Mouse (Mus musculus): ENCODE results near the gene Fgfr2.

Fgfr2 gene

DNA sequence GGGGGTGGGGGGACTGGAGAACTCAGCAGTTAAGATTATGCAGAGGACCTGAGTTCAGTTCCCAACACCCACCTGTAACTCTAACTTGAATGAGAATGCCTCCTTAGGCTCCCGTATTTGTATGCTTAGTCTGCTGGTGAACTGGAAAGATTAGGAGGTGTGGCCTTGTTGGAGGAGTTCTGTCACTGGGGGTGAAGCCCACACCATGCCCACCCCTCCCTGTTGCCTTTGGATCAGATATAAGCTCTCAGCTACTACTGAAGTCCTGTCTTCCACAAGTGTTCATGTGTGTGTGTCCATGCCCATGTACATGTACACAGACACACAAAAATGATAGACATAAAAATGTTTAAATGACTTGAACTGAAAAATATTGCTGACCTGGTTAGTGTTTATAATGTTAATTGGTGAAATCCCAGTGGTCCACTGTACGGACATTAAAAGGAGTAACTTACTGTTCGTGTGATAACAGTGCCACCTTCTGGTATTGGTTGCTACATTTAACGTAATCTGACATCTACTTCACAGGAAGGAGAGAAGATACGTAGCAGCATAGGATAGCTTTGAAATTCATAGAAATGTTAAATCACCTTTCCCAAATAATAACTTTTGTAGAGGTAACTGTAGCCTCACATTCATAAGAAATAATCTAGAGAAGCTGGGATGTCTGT lies 2208.3 kb downstream of the Fgfr2 start:
- DNase-seq (ENCODE audit: low read depth, low spot score): peak; percentile 77

DNA sequence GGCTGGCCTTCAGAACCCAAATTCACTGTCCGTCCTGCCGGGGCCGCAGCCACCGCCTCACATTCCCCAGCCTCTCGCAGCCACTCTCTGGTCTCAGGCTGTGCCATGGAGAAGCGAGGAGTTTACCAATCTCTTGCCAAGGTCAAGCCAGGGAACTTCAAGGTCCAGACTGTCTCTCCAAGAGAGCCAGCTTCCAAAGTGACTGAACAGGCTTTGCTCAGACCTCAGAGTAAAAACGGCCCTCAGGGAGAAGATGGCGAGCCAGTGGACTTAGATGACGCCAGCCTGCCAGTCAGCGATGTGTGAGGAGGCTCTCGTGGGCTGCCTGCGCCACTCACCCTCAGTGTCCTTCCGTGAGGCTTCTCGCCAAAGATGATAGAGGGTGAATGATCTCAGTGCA lies 2212.3 kb downstream of the Fgfr2 start:
- no peak for DNase-seq (ENCODE audit: low read depth, low spot score)

DNA sequence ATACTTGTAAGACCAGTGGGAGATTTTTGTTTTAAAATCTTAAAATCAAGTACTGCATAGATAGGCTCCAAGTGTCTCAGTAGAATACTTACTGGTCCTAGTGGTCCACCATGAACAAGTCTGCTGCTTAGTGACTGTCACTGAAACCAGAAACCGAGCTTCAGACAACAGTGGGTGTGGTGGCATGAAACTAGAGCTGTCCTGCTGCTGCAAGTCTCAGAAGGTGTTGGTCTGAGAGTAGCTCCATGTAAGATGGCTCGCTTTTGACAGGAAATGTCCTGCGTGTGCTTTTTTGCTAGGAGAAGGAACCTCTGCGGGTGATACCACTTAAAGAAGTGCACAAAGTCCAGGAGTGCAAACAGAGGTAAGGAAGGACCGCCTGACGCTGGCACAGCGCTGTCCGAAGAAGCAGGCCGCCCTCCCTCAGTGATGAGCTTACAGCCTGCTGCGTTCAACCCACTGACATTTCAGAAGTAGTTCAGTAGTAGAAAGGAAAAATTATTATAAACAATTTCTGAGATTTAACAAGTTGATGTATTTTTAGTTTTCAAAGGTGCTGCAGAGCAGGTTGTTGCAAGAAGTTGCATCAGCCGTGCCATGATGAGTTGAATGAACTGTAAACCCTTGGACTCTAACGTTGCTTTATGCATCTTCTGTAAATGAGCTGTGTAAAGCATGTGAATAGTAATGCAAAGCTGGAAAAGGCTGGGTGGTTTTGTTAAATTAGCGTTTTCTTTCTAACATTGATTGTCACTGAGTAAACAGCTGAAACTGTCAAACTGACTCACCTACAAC lies 2218.4 kb downstream of the Fgfr2 start:
- no peak for DNase-seq (ENCODE audit: low read depth, low spot score)

DNA sequence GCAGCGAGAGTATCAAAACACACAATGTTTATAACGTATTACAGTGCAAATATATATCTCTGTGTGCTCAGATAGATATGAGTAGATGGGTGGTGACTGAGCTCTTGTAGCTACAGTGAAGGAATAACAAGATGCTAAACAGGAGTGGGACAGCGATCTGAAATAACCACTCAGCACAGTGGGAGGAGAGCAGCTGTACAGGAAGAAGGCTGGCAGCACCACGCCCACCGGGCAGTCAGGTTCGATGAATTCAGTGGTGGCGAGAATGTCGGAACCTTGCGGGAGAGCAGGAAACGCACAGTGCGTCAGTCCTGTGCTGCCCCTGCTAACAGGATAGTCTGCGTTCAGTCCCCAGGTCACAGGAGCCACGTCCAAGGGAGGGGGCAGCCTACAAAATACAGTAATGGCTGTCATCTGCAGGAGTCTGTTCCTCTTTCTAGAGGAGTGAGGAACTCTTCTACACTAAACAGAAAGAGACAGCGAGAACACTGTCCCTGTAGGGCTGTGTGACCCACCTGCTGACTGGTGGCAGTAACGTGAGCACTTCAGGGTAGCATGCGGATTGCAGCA lies 2219.6 kb downstream of the Fgfr2 start:
- peak; percentile 52 for DNase-seq (ENCODE audit: low read depth, low spot score)

DNA sequence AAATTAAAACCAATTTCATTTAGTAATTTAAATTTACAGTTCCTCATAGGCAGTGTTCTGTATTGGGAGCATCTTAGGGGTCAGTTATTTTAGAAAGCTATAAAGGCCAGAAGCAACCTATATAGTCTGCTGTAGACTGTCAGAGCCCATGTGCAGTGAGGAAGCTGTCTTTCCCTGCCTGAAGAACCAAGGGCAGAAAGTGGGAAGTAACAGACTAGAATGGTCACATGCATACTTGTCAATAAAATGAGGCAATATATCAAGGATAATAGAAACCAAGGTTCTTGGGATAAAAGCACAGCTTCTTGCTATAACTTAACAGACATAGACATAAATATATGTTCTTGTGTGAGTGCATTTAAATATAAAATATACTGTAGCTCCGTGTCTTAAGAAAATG lies 2220.2 kb downstream of the Fgfr2 start:
- no peak for DNase-seq (ENCODE audit: low read depth, low spot score)

DNA sequence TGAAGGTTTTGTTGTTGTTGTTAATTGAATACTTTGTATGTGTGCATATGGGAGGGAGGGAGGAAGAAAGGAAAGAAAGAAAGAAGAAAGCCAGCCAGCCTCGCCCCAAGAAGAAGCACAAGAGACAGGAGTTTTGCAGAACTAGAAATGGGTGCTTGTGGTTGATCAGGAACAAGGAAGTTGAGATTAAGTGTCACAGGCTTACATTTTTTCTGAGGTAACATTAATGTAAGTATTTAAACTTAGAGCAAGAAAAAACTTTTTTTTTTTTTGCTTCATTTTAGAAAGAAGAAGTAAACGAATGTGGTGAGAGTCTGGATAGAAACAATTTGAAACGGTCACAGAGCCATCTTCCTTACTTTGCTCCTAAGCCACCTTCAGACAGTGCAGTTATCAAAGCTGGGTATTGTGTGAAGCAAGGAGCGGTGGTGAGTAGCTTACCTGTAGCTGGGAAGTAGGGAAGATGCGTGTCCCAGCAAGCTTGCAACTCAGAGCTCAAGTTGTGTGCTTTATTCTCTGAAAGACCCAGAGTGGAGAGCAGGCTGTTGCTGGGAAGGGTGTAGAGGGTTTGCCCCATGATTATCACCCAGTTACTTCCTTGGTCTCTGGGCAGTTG lies 2222.8 kb downstream of the Fgfr2 start:
- DNase-seq (ENCODE audit: low read depth, low spot score): no peak

DNA sequence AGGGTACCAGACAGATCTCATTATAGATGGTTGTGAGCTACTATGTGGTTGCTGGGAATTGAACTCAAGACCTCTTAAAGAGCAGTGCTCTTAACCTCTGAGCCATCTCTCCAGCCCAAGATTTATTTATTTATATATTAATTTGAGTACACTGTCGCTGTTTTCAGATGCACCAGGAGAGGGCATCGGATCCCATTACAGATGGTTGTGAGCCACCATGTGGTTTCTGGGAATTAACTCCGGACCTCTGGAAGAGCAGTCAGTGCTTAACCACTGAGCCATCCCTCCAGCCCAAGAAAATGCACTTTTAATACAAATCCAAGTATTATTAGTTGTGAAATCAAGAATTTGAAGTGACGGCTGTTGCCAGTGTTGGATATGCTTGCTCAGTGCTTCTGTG lies 2224.8 kb downstream of the Fgfr2 start:
- DNase-seq (ENCODE audit: low read depth, low spot score): peak; percentile 14

DNA sequence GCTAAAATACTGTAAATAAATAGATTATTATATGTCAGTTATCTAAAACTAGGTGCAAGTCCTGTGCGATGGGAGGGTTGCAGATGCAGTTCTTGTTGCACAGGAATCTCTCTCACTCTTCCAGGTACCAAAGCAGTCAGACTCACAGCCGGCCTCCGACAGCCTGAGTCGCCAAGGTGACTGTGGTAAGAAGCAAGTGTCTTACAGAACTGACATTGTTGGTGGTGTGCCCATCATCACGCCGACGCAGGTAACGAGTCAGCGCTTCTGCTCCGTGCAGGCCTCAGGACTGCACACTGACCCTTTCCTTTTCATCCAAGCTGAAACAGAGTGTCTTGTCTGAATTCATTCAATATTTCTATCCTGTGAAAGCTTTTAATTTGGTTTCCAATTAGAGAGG lies 2225.9 kb downstream of the Fgfr2 start:
- no peak for DNase-seq (ENCODE audit: low read depth, low spot score)

DNA sequence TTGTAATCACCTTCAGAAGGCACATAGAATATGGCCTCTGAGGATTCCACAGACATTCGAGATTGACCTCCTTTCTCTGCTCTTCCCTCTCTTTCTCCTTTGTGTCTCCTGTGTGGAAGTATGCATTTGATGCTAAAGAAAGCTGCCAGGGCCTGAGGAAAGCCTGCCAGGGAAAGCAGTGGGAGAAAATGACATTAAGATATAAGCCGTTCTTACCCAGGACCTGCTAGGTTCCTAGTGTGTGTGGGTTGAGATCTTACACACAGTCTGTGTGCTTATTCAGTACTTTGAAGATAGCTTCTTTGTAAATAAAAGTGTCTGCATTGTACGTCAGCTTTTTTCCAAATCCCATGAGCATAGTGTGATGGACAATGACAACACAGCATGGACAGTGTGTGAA lies 2227.1 kb downstream of the Fgfr2 start:
- no peak for DNase-seq (ENCODE audit: low read depth, low spot score)

DNA sequence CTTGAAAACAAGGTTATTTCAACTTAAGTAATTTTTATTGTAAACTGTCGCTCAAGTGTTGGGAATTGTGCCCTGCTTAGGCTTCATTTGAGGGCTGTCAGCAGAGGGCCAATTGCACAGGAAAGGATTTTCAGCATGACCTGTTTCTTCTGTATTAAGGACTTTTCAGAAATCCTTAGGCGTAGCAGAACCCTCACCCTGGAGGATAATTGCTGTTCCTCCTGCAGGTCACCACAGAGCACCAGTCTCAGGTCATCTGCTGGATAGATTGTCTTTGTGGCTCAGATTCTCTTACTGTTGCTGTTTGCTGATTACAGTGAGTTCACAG lies 2227.6 kb downstream of the Fgfr2 start:
- no peak for DNase-seq (ENCODE audit: low read depth, low spot score)

DNA sequence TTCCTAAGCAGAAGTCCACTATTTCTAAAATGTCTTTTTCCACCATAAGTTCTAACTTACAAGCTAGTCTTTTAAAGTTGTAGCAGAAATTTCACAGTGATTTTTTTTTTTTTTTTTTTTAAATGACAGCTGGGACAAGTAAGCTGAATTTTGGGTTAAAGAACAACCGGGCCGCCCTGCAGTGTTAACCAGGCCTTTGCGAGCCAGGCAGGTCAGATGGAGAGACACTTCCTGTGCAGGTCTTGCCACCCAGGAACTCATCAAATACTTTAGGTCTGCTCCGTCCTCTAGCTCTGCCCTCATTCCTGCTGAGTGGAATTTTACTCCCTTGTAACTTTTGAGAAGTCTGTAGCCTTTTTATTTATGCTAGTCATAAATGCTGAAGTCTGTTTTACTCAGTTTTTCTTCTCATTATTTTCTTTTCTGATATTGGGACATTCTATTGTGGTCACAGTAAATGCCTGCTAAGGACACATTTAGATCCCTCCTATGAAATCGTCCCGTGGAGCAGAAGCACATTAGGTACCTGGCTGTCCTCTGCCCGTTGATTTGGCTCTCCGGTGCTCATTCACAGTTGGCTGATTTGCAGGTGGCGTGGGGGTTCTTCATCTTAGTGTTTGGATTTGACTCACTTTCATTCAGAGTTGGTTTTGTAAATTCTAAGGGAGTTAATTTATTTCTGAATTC lies 2228.1 kb downstream of the Fgfr2 start:
- DNase-seq (ENCODE audit: low read depth, low spot score): no peak

DNA sequence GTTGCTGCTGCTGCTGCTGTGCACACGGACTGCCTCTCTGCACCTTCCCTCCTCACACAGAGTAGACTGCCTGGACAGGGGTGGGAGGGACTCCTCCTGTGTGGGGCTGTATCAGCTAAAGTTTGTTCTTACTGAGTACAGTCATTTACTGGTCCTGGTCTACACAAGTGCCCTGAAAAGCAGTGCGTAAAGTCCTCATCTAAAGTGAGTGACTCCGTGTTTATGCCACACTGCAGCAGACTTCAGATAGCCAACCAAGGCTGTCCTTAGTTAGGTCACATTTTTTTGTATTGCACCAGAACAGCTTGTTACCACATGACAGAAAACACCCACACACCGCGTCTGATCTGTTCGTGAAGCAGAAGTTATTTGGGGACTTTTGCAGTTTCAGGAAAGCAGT lies 2230.2 kb downstream of the Fgfr2 start:
- DNase-seq (ENCODE audit: low read depth, low spot score): peak; percentile 75

DNA sequence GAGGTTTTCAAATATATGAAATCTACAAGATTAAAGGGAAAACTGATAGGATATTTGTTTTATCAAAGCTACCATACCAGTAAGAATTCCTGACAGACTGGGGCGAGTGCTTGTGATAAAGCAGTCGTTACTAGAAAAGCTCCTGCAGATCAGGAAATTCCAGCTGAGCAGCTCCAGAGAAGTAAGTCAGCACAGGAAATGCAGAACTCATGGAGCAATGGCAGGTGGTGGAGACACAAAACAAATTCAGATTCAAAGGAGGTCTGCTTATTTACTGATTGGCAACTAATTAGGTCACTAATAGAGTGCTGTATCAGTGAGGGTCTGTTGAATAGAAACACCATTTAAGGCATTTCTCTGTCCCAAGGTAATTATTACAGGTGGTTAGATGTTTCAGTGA lies 2232.3 kb downstream of the Fgfr2 start:
- DNase-seq (ENCODE audit: low read depth, low spot score): no peak

DNA sequence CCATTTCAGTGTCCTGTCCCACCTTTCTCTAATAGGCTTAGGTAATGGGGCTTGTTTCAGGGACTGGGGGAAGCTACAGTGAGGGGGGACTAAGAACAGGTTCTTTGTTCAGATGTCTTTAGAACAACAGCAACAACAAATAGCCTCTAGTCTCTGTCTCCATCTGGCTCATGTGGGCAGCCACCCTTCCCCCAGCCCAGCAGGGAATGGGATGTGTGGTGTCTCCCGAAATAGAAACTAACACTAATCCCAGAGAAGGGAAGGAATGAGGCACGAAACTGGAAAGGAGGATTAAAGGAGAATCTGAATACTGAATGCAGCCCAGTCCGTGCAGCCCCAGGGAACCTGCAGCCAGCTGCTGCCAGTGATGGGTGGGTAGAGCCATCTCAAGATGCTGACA lies 2235.2 kb downstream of the Fgfr2 start:
- no peak for DNase-seq (ENCODE audit: low read depth, low spot score)

DNA sequence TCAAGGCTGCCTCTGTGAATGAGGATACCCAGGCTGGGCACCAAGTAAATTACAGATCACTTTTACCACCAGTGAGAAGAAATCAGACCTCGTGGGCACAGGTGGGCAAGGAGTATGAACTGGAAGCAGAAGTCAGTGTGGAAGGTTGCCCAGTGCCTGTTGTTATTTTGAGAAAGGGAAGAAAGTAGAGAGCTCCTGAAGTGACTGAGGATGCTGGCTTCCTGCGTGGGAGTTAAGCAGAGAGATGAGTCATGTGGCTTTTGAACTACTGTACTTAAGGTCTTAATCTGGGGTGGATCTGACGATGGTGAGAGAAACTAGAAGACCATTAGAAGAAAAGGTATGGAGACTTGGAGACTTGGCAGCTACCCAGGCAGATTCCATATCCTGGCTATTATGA lies 2236.9 kb downstream of the Fgfr2 start:
- DNase-seq (ENCODE audit: low read depth, low spot score): peak; percentile 63

DNA sequence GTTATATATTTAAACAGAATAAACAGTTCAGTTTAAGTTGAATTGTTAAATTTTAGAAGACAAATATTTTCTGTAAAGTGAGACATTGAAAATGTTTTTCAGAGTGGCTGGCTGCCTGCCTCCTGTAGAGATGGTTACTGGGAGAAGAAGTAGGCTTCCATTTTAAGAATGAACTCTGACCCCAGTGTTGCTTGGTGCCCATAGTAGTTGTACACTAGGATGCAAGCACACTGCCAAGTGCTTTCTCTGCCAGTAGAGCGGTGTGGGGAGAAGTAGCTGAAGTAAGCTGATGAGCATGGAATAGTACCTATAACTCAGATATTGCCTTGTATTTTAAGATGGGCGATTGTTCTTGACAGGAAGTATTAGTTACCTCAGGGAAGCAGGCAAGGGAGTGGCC lies 2239.0 kb downstream of the Fgfr2 start:
- no peak for DNase-seq (ENCODE audit: low read depth, low spot score)

DNA sequence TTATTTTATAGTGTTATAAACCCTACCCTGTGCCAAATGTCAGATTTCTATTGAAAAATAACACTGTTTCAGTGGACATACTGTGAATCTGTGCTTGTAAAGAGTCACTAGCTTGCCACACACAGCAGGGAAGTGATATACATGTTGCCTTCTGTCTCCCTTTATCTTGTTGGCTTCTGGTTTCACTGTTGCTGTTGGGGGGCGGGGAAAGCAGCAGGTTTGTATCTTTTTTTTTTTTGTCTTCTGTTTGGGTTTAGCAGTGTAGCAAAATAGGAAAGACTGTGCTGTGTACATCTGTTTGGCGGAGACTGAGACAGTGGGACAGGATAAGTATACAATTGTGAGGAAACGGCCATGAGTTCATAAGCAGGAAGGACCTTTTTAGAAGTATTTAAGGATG lies 2255.9 kb downstream of the Fgfr2 start:
- DNase-seq (ENCODE audit: low read depth, low spot score): peak; percentile 13

DNA sequence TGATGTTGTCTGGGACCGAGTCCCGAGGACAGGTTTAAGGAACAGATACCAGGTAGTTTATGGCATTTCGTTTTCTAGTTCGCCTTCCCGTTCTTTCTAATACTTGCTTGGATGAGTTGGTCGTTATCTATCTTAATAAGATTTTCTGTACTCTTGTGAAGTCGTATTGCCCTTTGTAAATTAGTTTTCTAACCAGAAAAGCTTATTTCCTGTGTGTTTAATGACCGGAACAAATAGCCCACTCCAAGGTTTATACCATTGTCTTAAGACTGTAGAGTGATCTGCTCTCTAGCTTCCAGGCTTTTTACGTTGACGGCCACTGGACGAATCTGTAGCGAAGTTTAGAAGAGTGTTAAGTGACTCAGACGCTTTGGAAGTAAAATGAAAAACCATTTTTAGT lies 2256.5 kb downstream of the Fgfr2 start:
- no peak for DNase-seq (ENCODE audit: low read depth, low spot score)

DNA sequence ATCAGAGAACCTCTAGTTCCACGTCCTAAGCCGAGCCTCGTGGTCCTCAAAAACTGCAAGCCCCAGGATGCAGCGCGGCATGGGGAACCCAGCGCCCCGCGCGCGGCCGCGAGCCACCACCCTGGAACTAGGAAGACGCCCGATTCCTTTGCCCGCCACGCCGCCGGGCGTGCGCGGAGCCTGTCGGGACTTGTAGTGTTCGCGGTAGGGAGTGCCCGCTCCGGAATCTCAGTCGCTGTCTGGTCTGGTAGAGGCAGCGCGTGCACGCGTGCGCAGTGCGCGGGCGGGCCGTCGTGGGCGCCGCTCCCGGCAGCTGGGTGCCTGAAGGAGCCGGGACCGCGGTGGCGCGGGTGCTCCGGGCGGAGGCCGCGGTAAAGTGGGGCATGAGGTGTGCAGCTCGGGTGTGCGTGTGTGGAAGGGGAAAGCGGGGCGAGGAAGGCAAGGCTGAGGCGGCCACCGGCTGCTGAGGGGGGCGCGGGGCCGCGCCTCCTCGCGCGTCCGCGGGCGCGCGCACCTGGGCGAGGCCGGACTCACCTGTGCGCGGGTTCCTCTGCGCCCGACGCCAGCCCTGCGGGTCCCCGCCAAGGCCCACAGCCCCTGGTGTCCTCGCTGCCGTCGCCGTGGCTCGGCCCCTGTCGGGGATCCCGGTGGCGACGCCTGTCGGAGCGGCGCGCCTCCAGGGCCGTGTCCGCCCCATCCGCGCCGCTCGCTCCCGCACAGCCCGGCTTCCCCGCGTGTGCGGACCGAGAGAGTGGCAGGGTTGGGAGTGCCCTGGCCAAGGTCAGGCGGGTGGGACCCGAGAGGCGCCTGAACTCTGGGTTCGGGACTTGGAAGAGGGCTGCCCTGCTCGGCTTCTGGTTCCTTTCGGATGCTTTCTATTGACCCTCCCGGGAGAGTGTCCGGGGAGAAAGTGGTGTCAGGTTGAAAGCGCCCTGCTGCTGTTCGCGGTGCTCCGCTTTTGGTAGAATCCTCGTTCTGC lies 2257.2 kb downstream of the Fgfr2 start, which contains the start of gene Plekha1:
TSS of gene Plekha1 (plus strand) at position 144 of the 979 bp plus-strand sequence.
- peak; percentile 97 for DNase-seq (ENCODE audit: low read depth, low spot score)

DNA sequence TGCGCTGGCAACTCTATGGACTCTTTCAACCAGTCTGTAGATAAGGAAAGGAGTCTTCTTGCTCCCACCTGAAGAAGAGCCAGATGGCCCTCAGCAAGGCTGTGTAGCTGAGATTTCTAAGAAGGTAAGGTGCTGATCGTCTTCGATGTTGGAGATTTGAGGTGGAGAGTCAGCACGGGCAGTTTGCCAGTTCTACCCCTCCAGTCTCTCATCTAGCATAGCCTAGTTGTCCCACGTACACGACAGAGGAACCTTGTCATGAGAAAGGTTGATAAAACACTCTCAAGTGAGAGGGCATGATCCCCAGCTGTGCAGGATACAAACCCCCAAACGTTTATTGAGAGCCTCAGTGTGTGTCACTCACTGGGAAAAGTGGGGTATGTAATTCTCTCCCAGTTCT lies 2258.4 kb downstream of the Fgfr2 start:
- no peak for DNase-seq (ENCODE audit: low read depth, low spot score)

DNA sequence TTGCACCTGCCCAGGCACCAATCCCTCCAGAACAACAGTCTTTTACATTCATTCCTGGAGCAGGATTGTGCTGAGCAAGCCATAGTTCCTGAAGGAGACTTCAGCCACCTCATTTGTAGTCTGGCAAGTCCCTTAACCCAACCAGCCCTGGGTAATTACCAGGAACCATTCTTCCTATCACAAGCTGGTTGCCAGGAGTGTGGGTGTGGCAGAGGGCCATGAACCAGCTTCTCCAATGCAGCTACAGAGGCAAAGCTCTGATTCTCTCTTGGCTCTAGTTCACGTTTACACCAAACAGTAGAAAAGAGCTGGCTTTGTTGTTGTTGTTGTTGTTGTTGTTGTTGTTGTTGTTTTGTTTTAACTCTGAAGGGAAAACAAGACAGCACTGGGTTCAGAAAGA lies 2260.6 kb downstream of the Fgfr2 start:
- no peak for DNase-seq (ENCODE audit: low read depth, low spot score)

Measured in CD4-positive, CD25-positive, alpha-beta regulatory T cell, adult 2 months (primary cell).